Mouse (Mus musculus) embryonic fibroblast, embryonic 13.5 days (primary cell): Measurements from ENCODE around the gene Grwd1.

Experiments used
- CTCF ChIP-seq: IDR thresholded peaks from 2 replicates; pipeline ENCODE4 v1.5.1; 2011; ENCODE audit warnings: mild to moderate bottlenecking, control low read depth, low read length, moderate library complexity, borderline replicate concordance; ENCODE audit not compliant: insufficient read depth
- POLR2A ChIP-seq: IDR thresholded peaks from 2 replicates; pipeline ENCODE4 v1.6.1; 2011; ENCODE audit warnings: low read depth, mild to moderate bottlenecking, control low read depth, low read length, moderate library complexity

- TF ChIP-seq POLR2A, result no peak
- TF ChIP-seq CTCF, result no peak
Observed at GRCm38 (mm10) chr7:45880531-45880930, 49.8 kb upstream of the Grwd1 start.
